ENCODE assay signal across 27 mouse cellular contexts in the genomic region with DNA sequence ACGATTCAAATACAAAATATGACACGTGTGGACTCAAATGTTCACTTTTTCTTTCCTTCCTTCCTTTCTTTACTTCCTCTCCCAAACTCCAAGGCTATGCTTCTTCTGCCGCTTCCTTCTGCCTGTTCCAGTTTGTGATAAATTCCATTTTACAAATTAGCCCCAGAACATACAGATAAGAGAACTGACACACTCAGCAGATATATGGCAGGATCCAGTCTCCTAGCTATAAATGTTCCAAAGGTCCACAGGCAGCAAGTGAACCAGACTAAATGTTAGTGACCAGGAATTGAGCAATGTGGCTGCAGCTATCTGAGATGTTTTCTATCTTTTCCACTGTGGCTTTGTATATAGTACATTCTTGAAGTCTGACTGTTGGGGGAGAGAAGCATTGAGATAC.
"Had no signal": no experiment of that assay in that cellular context is flagged by ENCODE, and none has a peak within 500 bp of the region (broad histone marks: within the 10 kb centered on the region; RNA-seq: fewer than 3 reads in every experiment).

No protein-coding gene starts in this region.

- H3K4me1 ChIP-seq: hindbrain, embryonic 10.5 days; hindbrain, embryonic 12.5 days; kidney, embryonic 15.5 days; limb, embryonic 13.5 days; limb, embryonic 15.5 days; liver, embryonic 13.5 days; liver, embryonic 15.5 days had no signal

- H3K9me3 ChIP-seq: heart, embryonic 10.5 days; heart, embryonic 12.5 days; hindbrain, embryonic 10.5 days; hindbrain, embryonic 12.5 days; kidney, embryonic 15.5 days; limb, embryonic 13.5 days; limb, embryonic 15.5 days; liver, embryonic 13.5 days; liver, embryonic 15.5 days had no signal

- H3K36me3 ChIP-seq: hindbrain, embryonic 10.5 days; hindbrain, embryonic 12.5 days; kidney, embryonic 15.5 days; liver, embryonic 13.5 days had no signal

- DNase-seq: gastrocnemius, adult 2 months; gastrocnemius, postnatal 10 days; gastrocnemius, postnatal 25 days; heart, adult 18-20 months; heart, postnatal 10 days; heart, postnatal 4 days; kidney, adult 11 months; kidney, adult 2 months; kidney, adult 9 months; kidney, postnatal 14 days; kidney, postnatal 36 days; layer of hippocampus, adult 9-11 months; layer of hippocampus, postnatal 36 days; left cerebral cortex, postnatal 4 days; liver, embryonic 13.5 days had no signal

- ATAC-seq: hindbrain, embryonic 16.5 days; inflammation-experienced regulatory T-cells, adult 6 months had no signal

- H3K4me3 ChIP-seq: gastrocnemius, adult 2 months; heart, embryonic 10.5 days; heart, embryonic 12.5 days; hindbrain, embryonic 10.5 days; hindbrain, embryonic 12.5 days; kidney, embryonic 15.5 days; limb, embryonic 13.5 days; limb, embryonic 15.5 days; liver, embryonic 13.5 days; liver, embryonic 15.5 days had no signal

- H3K9ac ChIP-seq: heart, embryonic 12.5 days; hindbrain, embryonic 12.5 days; hindbrain, embryonic 14.5 days; kidney, embryonic 15.5 days; limb, embryonic 13.5 days; limb, embryonic 15.5 days; liver, embryonic 13.5 days; liver, embryonic 15.5 days had no signal

- H3K27me3 ChIP-seq: heart, embryonic 12.5 days; hindbrain, embryonic 12.5 days; kidney, embryonic 15.5 days; limb, embryonic 13.5 days; limb, embryonic 15.5 days; liver, embryonic 13.5 days; liver, embryonic 15.5 days had no signal

- H3K27ac ChIP-seq: gastrocnemius, adult 2 months; heart, embryonic 10.5 days; hindbrain, embryonic 10.5 days; hindbrain, embryonic 12.5 days; hindbrain, embryonic 14.5 days; kidney, embryonic 15.5 days; kidney, postnatal 0 days; limb, embryonic 13.5 days; limb, embryonic 15.5 days; liver, embryonic 13.5 days; liver, embryonic 15.5 days had no signal

- H3K4me2 ChIP-seq: heart, embryonic 12.5 days; hindbrain, embryonic 12.5 days; hindbrain, embryonic 14.5 days; kidney, embryonic 15.5 days; limb, embryonic 13.5 days; limb, embryonic 15.5 days; liver, embryonic 13.5 days; liver, embryonic 15.5 days had no signal
